Mouse (Mus musculus) spleen, adult 2 months (tissue): ENCODE data around the gene Psmc5.

ENCODE experiments used
- CTCF ChIP-seq: fragments of 200-500 bp; IDR thresholded peaks from 2 replicates; pipeline ENCODE4 v1.5.1; 2011; ENCODE audit warnings: mild to moderate bottlenecking, inconsistent platforms; ENCODE audit not compliant: insufficient read depth, insufficient read length, insufficient replicate concordance; ENCODE audit errors: extremely low read depth
- POLR2A ChIP-seq: fragments of 200-500 bp; IDR thresholded peaks from 2 replicates; pipeline ENCODE4 v1.6.1; 2011; ENCODE audit warnings: low read depth, low read length, inconsistent platforms

DNA sequence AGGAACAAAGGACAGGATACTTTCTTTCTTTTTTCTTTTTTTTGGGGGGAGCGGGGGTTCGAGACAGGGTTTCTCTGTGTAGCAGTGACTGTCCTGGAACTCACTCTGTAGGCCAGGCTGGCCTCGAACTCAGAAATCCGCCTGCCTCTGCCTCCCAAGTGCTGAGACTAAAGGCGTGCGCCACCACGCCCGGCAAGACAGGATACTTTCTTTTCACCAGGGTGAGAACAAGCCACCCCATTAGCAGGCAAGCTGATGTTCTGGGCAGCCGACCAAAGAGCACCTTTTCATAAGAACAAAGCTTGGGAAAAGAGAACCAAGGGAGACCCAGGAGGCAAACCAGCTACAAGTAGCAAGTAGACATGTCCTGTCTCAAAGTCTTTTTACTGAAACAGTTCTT lies 50.8 kb downstream of the Psmc5 start:
- no peak for TF ChIP-seq CTCF
- no peak for TF ChIP-seq POLR2A
